Mouse (Mus musculus): ENCODE data around the gene Lonrf2.

Gene Lonrf2

DNA sequence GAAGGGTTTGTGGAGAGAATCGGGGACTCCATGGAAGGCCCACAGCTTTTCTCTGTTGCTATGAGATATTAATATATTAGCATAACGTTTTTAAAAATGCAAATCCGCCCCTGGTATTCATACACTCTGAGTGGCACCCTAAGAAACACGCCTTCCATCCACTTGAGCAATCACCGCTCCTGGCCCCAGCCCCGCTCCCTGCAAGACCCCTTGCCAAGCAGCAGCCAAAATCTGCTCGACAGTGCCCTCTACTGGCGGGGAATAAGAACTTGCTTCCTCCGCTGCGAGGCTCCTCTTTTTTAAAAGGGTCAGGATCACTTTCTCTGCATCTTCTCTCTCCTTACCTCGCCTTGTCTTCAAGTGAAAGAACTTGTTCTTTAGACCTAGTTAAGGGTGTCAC lies 68.7 kb downstream of the Lonrf2 start:
- peak; percentile 32 for DNase-seq (ENCODE audit: low read depth, low spot score)

DNA sequence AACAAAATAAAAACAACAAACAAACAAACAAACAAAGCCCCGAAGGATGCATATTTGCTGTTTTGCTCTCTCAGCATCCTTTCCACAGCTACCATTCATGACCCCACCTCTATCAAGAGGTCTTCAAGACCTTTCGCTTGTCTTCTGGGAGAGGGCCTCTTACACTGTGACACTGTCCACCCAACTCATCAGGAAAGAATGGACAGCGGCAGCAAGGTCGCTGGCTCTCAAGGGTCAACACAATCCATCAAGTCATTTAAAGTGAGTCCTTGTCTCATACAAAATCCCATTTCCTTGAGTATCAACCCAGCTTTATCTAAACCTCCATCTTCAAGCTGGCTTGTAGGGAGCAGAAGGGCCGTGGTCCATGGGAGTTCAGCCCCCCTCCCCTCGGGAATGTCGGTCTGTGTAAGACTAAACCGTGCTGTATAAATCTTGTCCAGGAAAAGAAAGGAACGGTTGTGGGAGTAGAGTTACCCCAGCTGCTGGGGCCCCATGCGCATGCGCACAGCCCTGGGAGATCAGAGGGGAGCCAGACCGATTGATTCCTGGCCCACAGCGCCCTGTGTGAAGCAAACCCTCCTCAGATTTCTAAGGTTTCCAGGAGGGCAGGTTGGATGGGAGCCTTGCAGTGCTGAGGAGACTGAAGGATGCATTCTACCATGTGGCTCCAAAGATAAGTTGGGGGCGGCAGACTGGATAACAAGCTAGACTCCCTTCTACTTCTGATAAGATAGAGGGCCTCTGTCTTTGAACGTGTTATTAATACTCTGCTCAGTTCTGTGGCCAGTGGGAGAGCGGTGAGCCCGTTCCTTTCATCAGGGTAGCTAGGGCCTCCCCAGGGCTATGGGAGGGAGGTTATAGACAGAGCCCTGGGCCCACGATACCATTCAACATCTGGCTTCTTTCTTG lies 69.6 kb downstream of the Lonrf2 start:
- no peak for DNase-seq (ENCODE audit: low read depth, low spot score)

DNA sequence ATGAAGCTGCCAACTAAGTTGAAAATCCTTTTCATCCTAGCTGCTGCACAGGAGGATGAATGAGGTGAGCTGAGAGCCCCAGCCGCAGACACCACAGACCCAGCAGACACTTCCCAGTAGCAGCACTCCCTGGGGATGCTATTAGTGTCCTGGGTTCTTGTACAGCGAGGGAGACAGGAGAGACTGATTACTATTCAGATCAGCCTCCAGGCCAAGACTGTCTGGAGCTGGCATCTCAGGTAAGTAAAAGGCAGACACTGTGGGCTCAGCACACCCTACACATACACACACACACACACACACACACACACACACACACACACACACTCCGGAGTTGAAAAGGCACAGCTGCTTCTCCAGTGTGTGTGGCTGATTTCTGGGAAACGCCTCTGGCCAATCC lies 70.3 kb downstream of the Lonrf2 start:
- DNase-seq (ENCODE audit: low read depth, low spot score) = no peak

GRCm38 (mm10) chr1:38763960-38764613 lies 72.4 kb downstream of the Lonrf2 start:
- no peak for DNase-seq (ENCODE audit: low read depth, low spot score)

DNA sequence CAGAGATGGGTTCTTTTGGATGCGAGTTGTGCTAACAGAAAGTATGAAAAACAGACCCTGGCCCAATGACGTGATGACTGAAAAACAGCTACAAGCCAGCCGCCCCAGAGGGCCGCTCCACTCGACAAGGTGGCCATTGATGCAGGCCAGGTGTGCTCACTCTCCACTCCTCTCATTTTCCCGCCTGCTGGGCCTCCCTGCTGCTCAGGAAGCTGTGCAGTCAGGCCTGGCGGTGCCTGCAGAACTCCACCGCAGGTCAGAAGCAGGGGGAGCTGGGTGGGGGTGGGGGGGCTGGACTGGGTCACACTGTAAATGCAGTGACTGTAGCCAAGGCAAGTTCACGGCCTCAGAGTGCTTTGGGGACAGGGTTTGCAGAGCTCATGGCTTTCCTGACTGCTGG lies 76.1 kb downstream of the Lonrf2 start:
- no peak for DNase-seq (ENCODE audit: low read depth, low spot score)

GRCm38 (mm10) chr1:38757791-38758403 lies 78.6 kb downstream of the Lonrf2 start:
- DNase-seq (ENCODE audit: low read depth, low spot score) = no peak

- no peak for DNase-seq (ENCODE audit: low read depth, low spot score)
Measured at GRCm38 (mm10) chr1:38743863-38744262, 92.6 kb downstream of the Lonrf2 start.
